ENCODE assay signal across 8 mouse cellular contexts in the genomic region with DNA sequence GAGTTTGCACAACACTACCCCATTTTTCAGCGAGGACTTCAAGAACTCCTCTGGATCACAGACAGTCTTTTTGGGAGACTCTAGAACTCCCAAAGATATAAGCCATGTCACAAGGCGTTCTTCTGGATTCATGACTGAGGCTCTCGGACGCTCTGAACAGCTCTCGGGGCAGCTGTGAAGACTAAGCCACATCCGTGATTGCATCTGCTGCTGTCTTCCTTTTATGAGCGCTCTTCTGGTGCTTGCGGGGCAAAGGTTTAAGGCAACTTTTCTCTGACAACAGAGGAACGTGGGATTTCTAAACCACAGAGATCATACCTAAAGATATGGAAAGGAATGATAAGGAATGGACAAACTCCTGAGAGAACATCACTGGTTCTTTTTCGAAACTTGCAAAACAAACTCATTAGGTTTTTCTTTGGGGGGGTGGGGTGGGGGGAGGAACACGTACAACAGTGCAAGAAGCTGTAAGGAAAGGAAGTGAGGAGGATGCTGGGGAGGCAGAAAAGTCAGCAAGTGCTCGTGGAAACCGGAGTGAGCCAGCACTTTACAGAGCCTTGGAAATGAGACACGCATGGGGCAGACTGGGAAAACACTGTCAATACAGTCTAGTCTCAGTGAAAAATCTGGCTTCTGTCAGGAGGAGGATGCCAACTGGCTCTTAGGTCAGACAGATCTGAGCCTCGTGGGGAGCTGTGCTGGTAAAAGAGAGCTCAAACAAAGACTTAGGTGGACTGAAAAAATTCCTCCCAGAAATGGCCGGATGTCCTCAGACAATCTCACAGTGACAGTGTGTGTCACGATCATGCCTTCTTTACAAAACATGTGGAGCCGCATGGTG. TPM values are rescaled to one million over a fixed set of nuclear protein-coding genes. Genes with fewer than 3 reads are reported as not detected.
DNase-seq lines count a peak whose midpoint lies in the region; ATAC-seq and TF ChIP-seq lines count a peak whose summit lies in the region.

A gene (minus strand): TSS at position 359 of the 841 bp plus-strand sequence.

- TF ChIP-seq POLR2A in brain, embryonic 14.5 days (IDR thresholded peaks at IDR 0.05; ENCODE audit: borderline replicate concordance, extremely low read depth, insufficient read depth, insufficient read length, poor library complexity, severe bottlenecking) = no peak

- H3K27me3 ChIP-seq in hindbrain, embryonic 11.5 days (ENCODE audit: control insufficient read depth, insufficient read depth, low read length) = no peaks in the 10 kb centered on the region
- H3K27me3 ChIP-seq in hindbrain, embryonic 14.5 days (ENCODE audit: control insufficient read depth, insufficient read depth, low read length) = no peaks in the 10 kb centered on the region
- H3K27me3 ChIP-seq in heart, embryonic 14.5 days (ENCODE audit: control insufficient read depth, insufficient read depth, low read length) = no peaks in the 10 kb centered on the region
- no peaks in the 10 kb centered on the region for H3K27me3 ChIP-seq in liver, postnatal 0 days (ENCODE audit: insufficient read depth, low read length)

- no peak within 1 kb of the TSS for H3K4me2 ChIP-seq in hindbrain, embryonic 11.5 days (replicated peaks; ENCODE audit: low read depth, low read length)
- no peak within 1 kb of the TSS for H3K4me2 ChIP-seq in hindbrain, embryonic 14.5 days (replicated peaks)
- peak within 1 kb of the TSS; percentile 31 for H3K4me2 ChIP-seq in heart, embryonic 14.5 days (ENCODE audit: low read length)
- H3K4me2 ChIP-seq in liver, postnatal 0 days (ENCODE audit: low read depth, low read length) = peak within 1 kb of the TSS; percentile 52

- H3K4me1 ChIP-seq in hindbrain, embryonic 11.5 days (replicated peaks; ENCODE audit: control insufficient read depth, insufficient read depth, low read length) = no peaks in the 10 kb centered on the region
- H3K4me1 ChIP-seq in hindbrain, embryonic 14.5 days (replicated peaks; ENCODE audit: control insufficient read depth, insufficient read depth, low read length) = no peaks in the 10 kb centered on the region
- H3K4me1 ChIP-seq in heart, embryonic 14.5 days (ENCODE audit: control insufficient read depth in 2 of 2, insufficient read depth in 2 of 2, low read length in 2 of 2) = peaks cover 3 to 4% of the 10 kb centered on the region in 2 experiments; a peak in 2 of 4 replicates
- no peaks in the 10 kb centered on the region for H3K4me1 ChIP-seq in liver, postnatal 0 days (ENCODE audit: insufficient read depth)

- H3K36me3 ChIP-seq in hindbrain, embryonic 11.5 days (ENCODE audit: control insufficient read depth, insufficient read depth, low read length) = no peaks in the 10 kb centered on the region
- H3K36me3 ChIP-seq in hindbrain, embryonic 14.5 days (replicated peaks; ENCODE audit: control insufficient read depth, insufficient read depth) = no peaks in the 10 kb centered on the region
- no peaks in the 10 kb centered on the region for H3K36me3 ChIP-seq in heart, embryonic 14.5 days (ENCODE audit: control insufficient read depth, insufficient read depth, low read length)
- H3K36me3 ChIP-seq in liver, postnatal 0 days (replicated peaks; ENCODE audit: insufficient read depth, low read length) = no peaks in the 10 kb centered on the region

- 71% methylated on average over 18 of the region's 18 CpGs for WGBS in hindbrain, embryonic 11.5 days
- 67% methylated on average over 18 of the region's 18 CpGs for WGBS in hindbrain, embryonic 14.5 days
- WGBS in heart, embryonic 14.5 days = 48% methylated on average over 18 of the region's 18 CpGs
- WGBS in liver, postnatal 0 days (ENCODE audit: insufficient replicate concordance) = 32% methylated on average over 18 of the region's 18 CpGs

- no peak for TF ChIP-seq CTCF in brain, embryonic 14.5 days (IDR thresholded peaks at IDR 0.05; ENCODE audit: borderline replicate concordance, extremely low read depth, insufficient read depth, insufficient read length)
- no peak for TF ChIP-seq CTCF in liver, postnatal 0 days (IDR thresholded peaks at IDR 0.05; ENCODE audit: low read depth)

- no peak for TF ChIP-seq EP300 in liver, postnatal 0 days (IDR thresholded peaks at IDR 0.05; ENCODE audit: low read depth)

- no peak for ATAC-seq in hindbrain, embryonic 11.5 days (ENCODE audit: low FRiP score)
- no peak for ATAC-seq in hindbrain, embryonic 14.5 days (ENCODE audit: low FRiP score)
- ATAC-seq in heart, embryonic 14.5 days (ENCODE audit: insufficient number of reproducible peaks, insufficient read depth, low FRiP score, low read depth) = no peak
- no peak for ATAC-seq in liver, postnatal 0 days

- no peak within 1 kb of the TSS for H3K9ac ChIP-seq in hindbrain, embryonic 11.5 days (ENCODE audit: low read depth, low read length)
- no peak within 1 kb of the TSS for H3K9ac ChIP-seq in hindbrain, embryonic 14.5 days
- no peak within 1 kb of the TSS for H3K9ac ChIP-seq in heart, embryonic 14.5 days (ENCODE audit: low read length)
- H3K9ac ChIP-seq in liver, postnatal 0 days (replicated peaks) = no peak within 1 kb of the TSS

- H3K27ac ChIP-seq in hindbrain, embryonic 11.5 days (ENCODE audit: low read depth, low read length) = no peak within 1 kb of the TSS
- no peak within 1 kb of the TSS for H3K27ac ChIP-seq in hindbrain, embryonic 14.5 days
- H3K27ac ChIP-seq in heart, embryonic 14.5 days (replicated peaks in 1 of 2; ENCODE audit: control insufficient read depth in 1 of 2, insufficient read depth in 1 of 2, low read depth in 2 of 2, low read length in 2 of 2) = no peak within 1 kb of the TSS; a peak in 1 of 4 replicates
- H3K27ac ChIP-seq in liver, postnatal 0 days (ENCODE audit: low read depth) = peak within 1 kb of the TSS; percentile 57; the same call in 1 of the 2 replicates

- H3K4me3 ChIP-seq in hindbrain, embryonic 11.5 days (ENCODE audit: low read depth, low read length) = no peak within 1 kb of the TSS
- no peak within 1 kb of the TSS for H3K4me3 ChIP-seq in hindbrain, embryonic 14.5 days (replicated peaks; ENCODE audit: low read length)
- H3K4me3 ChIP-seq in heart, embryonic 14.5 days (ENCODE audit: control insufficient read depth in 1 of 2, insufficient read depth in 1 of 2, low read depth in 1 of 2, low read length in 2 of 2) = no peak within 1 kb of the TSS
- peak within 1 kb of the TSS; percentile 23 for H3K4me3 ChIP-seq in liver, postnatal 0 days (ENCODE audit: low read depth, low read length)

- DNase-seq in hindbrain, embryonic 11.5 days (ENCODE audit: low spot score) = no peak
- DNase-seq in hindbrain, embryonic 14.5 days (ENCODE audit: low spot score) = no peak
- peak; percentile 66 for DNase-seq in CD4-positive helper T cell, adult 2 months (ENCODE audit: low read depth, low spot score)
- peak; percentile 37 for DNase-seq in brain, embryonic 14.5 days (ENCODE audit: low read depth)
- peak; percentile 12 for DNase-seq in liver, postnatal 0 days
- peak; percentile 45 for DNase-seq in thymus, postnatal 25 days
- no peak for DNase-seq in frontal cortex, postnatal 25 days (ENCODE audit: low spot score in 2 of 2)

- no peaks in the 10 kb centered on the region for H3K9me3 ChIP-seq in hindbrain, embryonic 11.5 days (ENCODE audit: control insufficient read depth, low read length)
- H3K9me3 ChIP-seq in hindbrain, embryonic 14.5 days (ENCODE audit: control insufficient read depth, low read length) = no peaks in the 10 kb centered on the region
- no peaks in the 10 kb centered on the region for H3K9me3 ChIP-seq in heart, embryonic 14.5 days (ENCODE audit: control insufficient read depth, low read length)
- no peaks in the 10 kb centered on the region for H3K9me3 ChIP-seq in liver, postnatal 0 days (ENCODE audit: low read length)

RNA-seq across cellular contexts. Expression of the gene that starts here (rescaled TPM):
- 13.3 and 14.5 TPM in 2 replicates for polyA plus RNA-seq in hindbrain, embryonic 11.5 days (2014; fragmentation: Nextera tagmentation; extraction: Ambion mirVana)
- polyA plus RNA-seq in hindbrain, embryonic 14.5 days (2014; fragmentation: Nextera tagmentation; extraction: Ambion mirVana) = 8.8 and 9.2 TPM in 2 replicates
- 10.3 and 12.6 TPM in 2 replicates for polyA plus RNA-seq in brain, embryonic 14.5 days (2012; rRNA removed)
- polyA plus RNA-seq in heart, embryonic 14.5 days (2014; fragmentation: Nextera tagmentation; extraction: Ambion mirVana) = 45.9 and 54.2 TPM in 2 replicates
- 5.9 and 6.1 TPM in 2 replicates for polyA plus RNA-seq in liver, postnatal 0 days (2015; fragmentation: Nextera tagmentation; extraction: Ambion mirVana)

Comparison
In these comparisons a context has a peak if more than half of its experiments do, and no peak if none do; other contexts are left out.
1. DNase-seq: peak in CD4-positive helper T cell, adult 2 months (single experiment), brain, embryonic 14.5 days (single experiment), liver, postnatal 0 days (single experiment) and thymus, postnatal 25 days (single experiment); none in hindbrain, embryonic 11.5 days (single experiment), hindbrain, embryonic 14.5 days (single experiment) and frontal cortex, postnatal 25 days (0 of 2).
2. H3K4me2 ChIP-seq: peak in heart, embryonic 14.5 days (single experiment) and liver, postnatal 0 days (single experiment); none in hindbrain, embryonic 11.5 days (single experiment) and hindbrain, embryonic 14.5 days (single experiment).